Mouse (Mus musculus) hindbrain, embryonic 16.5 days (tissue): ENCODE data around the gene Mast4. TPM values are rescaled to one million over a fixed set of nuclear protein-coding genes. Genes with fewer than 3 reads are reported as not detected.

Experiments
- ATAC-seq: fragments of 200-750 bp; cut with Nextera tagmentation; 2 replicates; pipeline ENCODE4 v1.8.0; 2017; ENCODE audit warnings: moderate TSS enrichment, moderate library complexity
- H3K27ac ChIP-seq: fragments of 300-500 bp; sonication (generic); 2 replicates; pipeline ENCODE4 v1.5.1; 2014; ENCODE audit warnings: low read depth, mild to moderate bottlenecking, control low read depth, low read length, moderate library complexity
- H3K27me3 ChIP-seq: fragments of 300-500 bp; sonication (generic); replicated peaks from 2 replicates; pipeline ENCODE4 v1.6.1; 2014; ENCODE audit warnings: low read length; ENCODE audit not compliant: control insufficient read depth, insufficient read depth
- H3K36me3 ChIP-seq: fragments of 300-500 bp; sonication (generic); 2 replicates; pipeline ENCODE4 v1.6.1; 2014; ENCODE audit warnings: mild to moderate bottlenecking, low read length, moderate library complexity, mixed read lengths; ENCODE audit not compliant: control insufficient read depth, insufficient read depth
- H3K4me1 ChIP-seq: fragments of 300-500 bp; sonication (generic); 2 replicates; pipeline ENCODE4 v1.6.1; 2014; ENCODE audit warnings: low read depth, low read length; ENCODE audit not compliant: control insufficient read depth, insufficient read depth
- H3K4me2 ChIP-seq: fragments of 300-500 bp; sonication (generic); 2 replicates; pipeline ENCODE4 v1.6.1; 2014; ENCODE audit warnings: mild to moderate bottlenecking, low read length, control low read depth, moderate library complexity
- H3K4me3 ChIP-seq: fragments of 300-500 bp; sonication (generic); 2 replicates; pipeline ENCODE4 v1.5.1; 2014; ENCODE audit warnings: mild to moderate bottlenecking, low read length, control low read depth, moderate library complexity
- H3K9ac ChIP-seq: fragments of 300-500 bp; sonication (generic); 2 replicates; pipeline ENCODE4 v1.6.1; 2014; ENCODE audit warnings: low read depth, mild to moderate bottlenecking, control low read depth, low read length, moderate library complexity
- H3K9me3 ChIP-seq: fragments of 300-500 bp; sonication (generic); 2 replicates; pipeline ENCODE4 v1.6.1; 2014; ENCODE audit warnings: mild to moderate bottlenecking, low read length, moderate library complexity; ENCODE audit not compliant: control insufficient read depth
- whole genome bisulfite sequencing: fragments of 180-500 bp; shearing (Covaris S2); extraction: QIAGEN DNeasy Blood & Tissue Kit; methylation state at CpG from one replicate; pipeline ENCODE4 v1.1.7; 2014; 5-methylcytosine and 5-hydroxymethylcytosine counted together
- polyA plus RNA-seq: library from polyadenylated mRNA; unstranded; fragments of >200 nt; fragmentation: Nextera tagmentation; extraction: Ambion mirVana; gene quantifications from 2 replicates; pipeline ENCODE4 v1.2.1, GENCODE M21; 2015

The Mast4 gene
- polyA plus RNA-seq, 1 experiment from 2014 or later = 24.6 TPM

- no peaks in the 10 kb centered on the region for H3K36me3 ChIP-seq
Observed at GRCm38 (mm10) chr13:102775506-102775905, 558.8 kb downstream of the Mast4 start.

GRCm38 (mm10) chr13:102774786-102775201, 559.5 kb downstream of the Mast4 start:
- H3K4me3 ChIP-seq = no peak overlapping the region
- no peak overlapping the region for H3K9ac ChIP-seq
- ATAC-seq = peak; percentile 52; the same call in 1 of the 2 replicates
- H3K4me2 ChIP-seq = no peak overlapping the region
- no peaks in the 10 kb centered on the region for H3K9me3 ChIP-seq
- no peaks in the 10 kb centered on the region for H3K36me3 ChIP-seq
- no peaks in the 10 kb centered on the region for H3K4me1 ChIP-seq
- H3K27me3 ChIP-seq = no peaks in the 10 kb centered on the region
- H3K27ac ChIP-seq = no peak overlapping the region
- WGBS = 28% methylated on average over 7 of the region's 7 CpGs

More at GRCm38 (mm10) chr13:102775506-102775905, 558.8 kb downstream of the Mast4 start:
- no peak for ATAC-seq
- H3K27ac ChIP-seq = no peak overlapping the region
- H3K27me3 ChIP-seq = no peaks in the 10 kb centered on the region
- H3K4me3 ChIP-seq = no peak overlapping the region
- no peak overlapping the region for H3K9ac ChIP-seq
- no peaks in the 10 kb centered on the region for H3K4me1 ChIP-seq
- 70% methylated on average over 6 of the region's 6 CpGs for WGBS
- no peaks in the 10 kb centered on the region for H3K9me3 ChIP-seq
- no peak overlapping the region for H3K4me2 ChIP-seq

GRCm38 (mm10) chr13:102773169-102773568, 561.1 kb downstream of the Mast4 start:
- no peak overlapping the region for H3K4me2 ChIP-seq
- no peaks in the 10 kb centered on the region for H3K9me3 ChIP-seq
- no peaks in the 10 kb centered on the region for H3K27me3 ChIP-seq
- no peak overlapping the region for H3K4me3 ChIP-seq
- no peak overlapping the region for H3K27ac ChIP-seq
- no peaks in the 10 kb centered on the region for H3K36me3 ChIP-seq
- 93% methylated on average over 9 of the region's 9 CpGs for WGBS
- peaks cover 4% of the 10 kb centered on the region; the same call in 1 of the 2 replicates for H3K4me1 ChIP-seq
- no peak overlapping the region for H3K9ac ChIP-seq
- ATAC-seq = no peak

- WGBS = 68% methylated on average over 8 of the region's 8 CpGs
- no peaks in the 10 kb centered on the region for H3K9me3 ChIP-seq
- no peaks in the 10 kb centered on the region for H3K27me3 ChIP-seq
- H3K9ac ChIP-seq = no peak overlapping the region
- no peak overlapping the region for H3K4me3 ChIP-seq
- ATAC-seq = no peak
- H3K4me1 ChIP-seq = peaks cover 4% of the 10 kb centered on the region; the same call in 1 of the 2 replicates
- H3K27ac ChIP-seq = no peak overlapping the region
- no peaks in the 10 kb centered on the region for H3K36me3 ChIP-seq
- no peak overlapping the region for H3K4me2 ChIP-seq
Observed at GRCm38 (mm10) chr13:102770194-102770593, 564.1 kb downstream of the Mast4 start.

GRCm38 (mm10) chr13:102768512-102768911, 565.8 kb downstream of the Mast4 start:
- 65% methylated on average over 11 of the region's 11 CpGs for WGBS
- no peaks in the 10 kb centered on the region for H3K27me3 ChIP-seq
- no peaks in the 10 kb centered on the region for H3K9me3 ChIP-seq
- no peak overlapping the region for H3K4me2 ChIP-seq
- H3K9ac ChIP-seq = no peak overlapping the region
- H3K4me1 ChIP-seq = peaks cover 8% of the 10 kb centered on the region; the same call in 1 of the 2 replicates
- H3K4me3 ChIP-seq = no peak overlapping the region
- no peaks in the 10 kb centered on the region for H3K36me3 ChIP-seq
- ATAC-seq = no peak
- 0 out of 2 replicates have a peak overlapping the region, but pooled peaks have one; percentile 18 for H3K27ac ChIP-seq

- Histone ChIP-seq H3K27ac (no peak overlapping the region), H3K36me3 (no peaks in the 10 kb centered on the region), H3K4me1 (peaks cover 8% of the 10 kb centered on the region; the same call in 1 of the 2 replicates), H3K9me3 (no peaks in the 10 kb centered on the region), H3K27me3 (no peaks in the 10 kb centered on the region), H3K9ac (no peak overlapping the region), H3K4me2 (no peak overlapping the region), H3K4me3 (no peak overlapping the region)
- ATAC-seq = no peak
- WGBS = 72% methylated on average over 7 of the region's 7 CpGs
Observed at GRCm38 (mm10) chr13:102767110-102767509, 567.2 kb downstream of the Mast4 start.

- H3K4me2 ChIP-seq = no peak overlapping the region
Observed at GRCm38 (mm10) chr13:102765216-102765615, 569.1 kb downstream of the Mast4 start.

GRCm38 (mm10) chr13:102764218-102764617, 570.1 kb downstream of the Mast4 start:
- no peak overlapping the region for H3K4me2 ChIP-seq
- WGBS = 50% methylated on average over 1 of the region's 1 CpGs
- H3K27me3 ChIP-seq = no peaks in the 10 kb centered on the region
- peaks cover 4% of the 10 kb centered on the region; the same call in 1 of the 2 replicates for H3K4me1 ChIP-seq
- no peaks in the 10 kb centered on the region for H3K36me3 ChIP-seq
- H3K27ac ChIP-seq = no peak overlapping the region
- H3K9ac ChIP-seq = no peak overlapping the region
- ATAC-seq = peak; percentile 49
- H3K9me3 ChIP-seq = no peaks in the 10 kb centered on the region
- no peak overlapping the region for H3K4me3 ChIP-seq

More at GRCm38 (mm10) chr13:102765216-102765615, 569.1 kb downstream of the Mast4 start:
- Histone ChIP-seq H3K4me1 (peaks cover 8% of the 10 kb centered on the region; the same call in 1 of the 2 replicates), H3K36me3 (no peaks in the 10 kb centered on the region), H3K27ac (no peak overlapping the region), H3K9me3 (no peaks in the 10 kb centered on the region), H3K27me3 (no peaks in the 10 kb centered on the region), H3K4me3 (no peak overlapping the region), H3K9ac (no peak overlapping the region)
- WGBS = 34% methylated on average over 11 of the region's 11 CpGs
- ATAC-seq = no peak

GRCm38 (mm10) chr13:102762203-102762602, 572.1 kb downstream of the Mast4 start:
- Histone ChIP-seq H3K27ac (no peak overlapping the region), H3K36me3 (peaks cover 5% of the 10 kb centered on the region), H3K4me2 (no peak overlapping the region), H3K4me3 (no peak overlapping the region), H3K4me1 (peaks cover 4% of the 10 kb centered on the region; the same call in 1 of the 2 replicates), H3K27me3 (no peaks in the 10 kb centered on the region), H3K9ac (no peak overlapping the region), H3K9me3 (no peaks in the 10 kb centered on the region)
- WGBS = 90% methylated on average over 10 of the region's 10 CpGs
- no peak for ATAC-seq
